Mouse (Mus musculus) heart, embryonic 10.5 days (tissue): Measurements from ENCODE around the gene Trim29. TPM values are rescaled to one million over a fixed set of nuclear protein-coding genes. Genes with fewer than 3 reads are reported as not detected.

ENCODE experiments used
- DNase-seq: peaks from one replicate; pipeline ENCODE4 v3.0.0-alpha.2; 2017; ENCODE audit warnings: low spot score
- H3K27ac ChIP-seq: fragments of 300-500 bp; sonication (generic); 2 replicates; pipeline ENCODE4 v1.5.1; 2016; ENCODE audit warnings: mild to moderate bottlenecking
- H3K27me3 ChIP-seq: fragments of 300-500 bp; sonication (generic); 2 replicates; pipeline ENCODE4 v1.6.1; 2016; ENCODE audit warnings: mild to moderate bottlenecking; ENCODE audit not compliant: poor library complexity, insufficient read depth, severe bottlenecking
- H3K36me3 ChIP-seq: fragments of 300-500 bp; sonication (generic); 2 replicates; pipeline ENCODE4 v1.6.1; 2016; ENCODE audit warnings: mild to moderate bottlenecking, moderate library complexity
- H3K4me1 ChIP-seq: fragments of 300-500 bp; sonication (generic); 2 replicates; pipeline ENCODE4 v1.6.1; 2016; ENCODE audit warnings: mild to moderate bottlenecking
- H3K4me3 ChIP-seq: fragments of 300-500 bp; sonication (generic); 2 replicates; pipeline ENCODE4 v1.5.1; 2016; ENCODE audit warnings: mild to moderate bottlenecking, moderate library complexity
- H3K9me3 ChIP-seq: fragments of 300-500 bp; sonication (generic); 2 replicates; pipeline ENCODE4 v1.6.1; 2016; ENCODE audit warnings: mild to moderate bottlenecking, moderate library complexity
- WGBS: fragments of 180-500 bp; shearing (Covaris S2); methylation state at CpG from one replicate; pipeline ENCODE4 v1.1.7; 2016; 5-methylcytosine and 5-hydroxymethylcytosine counted together
- polyA plus RNA-seq: library from polyadenylated mRNA; unstranded; fragments of >200 nt; fragmentation: Nextera tagmentation; extraction: Ambion mirVana; gene quantifications from 2 replicates; pipeline ENCODE4 v1.2.1, GENCODE M21; 2016

Trim29 gene
- 0.30 and 0.88 TPM in 2 replicates for polyA plus RNA-seq

DNA sequence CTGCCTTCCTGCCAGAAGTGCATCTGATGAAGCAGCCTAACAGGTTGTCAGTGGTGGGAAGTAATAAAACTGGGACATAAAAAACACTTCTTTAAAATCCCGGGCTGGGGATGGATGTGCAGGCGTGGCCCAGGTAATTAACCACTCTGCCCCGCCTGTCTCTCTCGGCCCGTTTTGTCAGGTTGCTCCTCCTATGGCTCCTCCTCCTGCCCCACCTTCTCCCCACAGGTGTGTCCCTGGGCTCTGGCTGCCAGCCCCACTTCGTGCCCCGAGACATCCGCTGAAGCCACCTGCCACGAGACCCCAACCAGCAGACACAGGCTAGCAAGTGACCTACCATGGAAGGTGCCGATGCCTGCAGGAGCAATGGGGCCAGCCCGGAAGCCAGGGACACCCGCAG lies at the start of gene Trim29:
Gene Trim29, plus strand, starts transcription at position 311 of the 400 bp plus-strand sequence.
- H3K9me3 ChIP-seq: no peaks in the 10 kb centered on the region
- H3K27ac ChIP-seq: no peak within 1 kb of the TSS
- WGBS: 47% methylated on average over 12 of the region's 12 CpGs
- no peak within 1 kb of the TSS for H3K4me3 ChIP-seq
- DNase-seq: no peak
- peaks cover 6% of the 10 kb centered on the region; the same call in 1 of the 2 replicates for H3K4me1 ChIP-seq
- H3K36me3 ChIP-seq: no peaks in the 10 kb centered on the region
- H3K27me3 ChIP-seq: peaks cover 60% of the 10 kb centered on the region

DNA sequence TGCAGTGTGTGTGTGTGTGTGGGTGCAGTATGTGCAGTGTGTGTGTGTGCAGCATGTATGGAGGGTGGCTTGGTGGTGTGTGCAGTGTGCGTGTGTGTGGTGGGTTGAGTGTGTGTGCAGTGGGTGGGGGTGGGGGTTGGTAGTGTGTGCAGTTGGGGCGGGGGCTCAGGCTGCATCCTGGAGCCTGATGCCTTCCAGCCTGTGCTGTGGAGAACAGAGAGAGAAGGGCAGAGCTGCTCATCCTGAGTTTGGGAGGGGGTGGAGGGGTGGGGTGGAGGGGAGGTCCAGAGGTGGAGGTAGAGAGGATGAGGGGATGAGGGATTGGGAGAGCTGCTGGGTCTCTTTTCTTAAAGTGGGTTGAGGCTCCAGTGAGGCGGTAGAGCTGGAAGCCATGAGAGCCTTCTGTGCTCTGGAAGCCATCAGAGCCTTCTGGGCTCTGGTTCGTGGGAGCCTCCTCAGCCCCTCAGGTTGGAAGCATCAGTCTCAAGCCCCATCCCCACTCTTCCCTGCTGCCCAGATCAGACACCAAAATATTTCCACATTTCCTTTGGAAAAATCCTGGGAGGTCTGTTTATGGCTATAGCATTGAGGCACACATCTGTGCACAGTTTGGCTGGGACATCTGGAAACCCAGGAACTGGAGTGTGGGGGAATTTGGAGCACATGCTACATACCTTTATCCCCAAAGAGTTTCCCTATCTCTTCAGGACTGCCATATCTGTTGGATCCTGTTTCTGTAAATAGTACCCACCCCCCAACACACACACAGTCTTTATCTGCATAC lies 49.3 kb upstream of the Trim29 start:
- H3K9me3 ChIP-seq: no peaks in the 10 kb centered on the region
- WGBS: 73% methylated on average over 4 of the region's 4 CpGs

DNA sequence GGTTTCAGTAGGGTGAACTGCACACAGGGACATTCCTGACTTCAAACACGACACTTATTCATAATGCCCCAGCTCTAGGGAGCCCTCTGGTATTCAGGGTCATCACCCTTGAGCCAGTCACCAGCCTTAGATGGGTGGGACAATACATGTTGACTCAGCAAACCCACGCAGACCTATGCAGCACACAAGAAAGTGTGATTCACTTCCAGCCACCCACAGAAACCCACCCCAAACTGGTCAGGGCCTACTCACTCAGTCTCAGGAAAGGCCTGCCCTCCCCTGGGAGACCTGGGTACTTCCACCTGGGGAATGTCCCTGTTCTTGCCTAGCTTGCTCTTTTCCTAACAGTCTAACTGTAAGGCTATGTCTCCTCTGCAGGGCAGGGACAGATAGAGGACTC lies 48.7 kb upstream of the Trim29 start:
- 37% methylated on average over 2 of the region's 2 CpGs for WGBS
- DNase-seq: no peak
- H3K4me3 ChIP-seq: no peak overlapping the region
- H3K27ac ChIP-seq: peak overlapping the region; percentile 74
- no peaks in the 10 kb centered on the region for H3K36me3 ChIP-seq
- no peaks in the 10 kb centered on the region for H3K9me3 ChIP-seq
- no peaks in the 10 kb centered on the region for H3K27me3 ChIP-seq
- peaks cover 40% of the 10 kb centered on the region for H3K4me1 ChIP-seq

More for the DNA sequence above, 49.3 kb upstream of the Trim29 start:
- H3K4me1 ChIP-seq: peaks cover 40% of the 10 kb centered on the region
- no peaks in the 10 kb centered on the region for H3K27me3 ChIP-seq
- no peak for DNase-seq
- no peaks in the 10 kb centered on the region for H3K36me3 ChIP-seq
- H3K4me3 ChIP-seq: no peak overlapping the region
- peak overlapping the region; percentile 74 for H3K27ac ChIP-seq

DNA sequence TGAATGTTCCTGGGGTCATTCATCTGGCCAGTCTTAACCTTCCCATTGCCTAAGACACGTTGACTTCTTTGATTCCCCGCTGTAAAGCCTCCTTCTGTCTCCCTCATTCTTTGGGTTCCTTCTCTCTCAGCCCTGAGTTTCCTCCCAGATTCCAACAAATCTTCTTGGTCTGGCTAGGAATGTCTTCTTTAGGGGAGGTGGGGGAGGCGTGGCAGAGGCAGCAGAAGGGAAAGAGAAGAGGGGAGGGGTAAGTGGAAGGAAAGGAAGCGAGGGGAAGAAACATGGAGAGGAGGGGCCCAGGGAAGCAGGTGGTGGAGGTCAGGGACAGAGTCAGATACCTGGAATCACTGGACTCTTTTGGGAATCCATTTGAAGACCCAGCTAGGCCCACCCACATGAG lies 48.3 kb upstream of the Trim29 start:
- WGBS: 66% methylated on average over 4 of the region's 4 CpGs
- Histone ChIP-seq H3K4me1 (peaks cover 38% of the 10 kb centered on the region), H3K36me3 (no peaks in the 10 kb centered on the region), H3K4me3 (no peak overlapping the region), H3K27ac (peak overlapping the region; percentile 74), H3K27me3 (no peaks in the 10 kb centered on the region), H3K9me3 (no peaks in the 10 kb centered on the region)
- DNase-seq: no peak

DNA sequence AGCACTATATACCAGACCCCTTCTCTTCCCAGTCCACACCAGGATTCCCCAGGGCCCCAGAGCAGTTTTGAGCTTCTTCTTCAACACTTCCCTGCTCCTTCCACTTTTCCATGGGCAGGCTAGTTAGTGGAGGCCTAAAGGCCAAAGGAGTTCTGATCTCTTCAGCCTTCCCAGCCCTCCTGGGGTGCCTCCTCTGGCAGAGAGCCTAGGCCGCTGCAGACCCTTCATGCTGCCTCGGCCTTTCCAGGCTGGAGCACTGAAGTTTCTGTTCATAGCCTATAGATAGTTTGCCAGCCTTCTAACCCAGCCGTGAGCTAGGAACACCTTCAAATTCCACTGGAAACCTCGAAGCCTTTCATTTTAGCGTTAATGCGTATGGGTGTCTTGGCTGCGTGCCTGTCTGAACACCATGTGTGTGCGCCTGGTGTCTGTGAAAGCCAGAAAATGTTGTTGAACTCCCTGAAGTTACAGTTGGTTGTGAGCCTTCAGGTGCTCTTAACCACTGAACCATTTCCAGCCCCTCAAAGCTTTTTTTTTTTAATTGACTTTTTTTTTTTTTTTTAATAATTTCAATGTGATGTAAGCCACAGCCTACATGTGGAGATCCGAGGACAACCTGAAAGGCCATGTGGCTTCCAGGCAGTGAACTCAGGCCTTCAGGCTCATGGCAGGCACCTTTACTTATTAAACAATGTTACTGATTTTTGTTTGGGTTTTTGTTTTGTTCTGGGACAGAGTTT lies 47.7 kb upstream of the Trim29 start:
- Histone ChIP-seq H3K9me3 (no peaks in the 10 kb centered on the region), H3K4me1 (peaks cover 35% of the 10 kb centered on the region), H3K27me3 (no peaks in the 10 kb centered on the region), H3K4me3 (no peak overlapping the region), H3K36me3 (no peaks in the 10 kb centered on the region), H3K27ac (peak overlapping the region; percentile 80; the same call in 1 of the 2 replicates)
- no peak for DNase-seq
- WGBS: 80% methylated on average over 9 of the region's 9 CpGs

DNA sequence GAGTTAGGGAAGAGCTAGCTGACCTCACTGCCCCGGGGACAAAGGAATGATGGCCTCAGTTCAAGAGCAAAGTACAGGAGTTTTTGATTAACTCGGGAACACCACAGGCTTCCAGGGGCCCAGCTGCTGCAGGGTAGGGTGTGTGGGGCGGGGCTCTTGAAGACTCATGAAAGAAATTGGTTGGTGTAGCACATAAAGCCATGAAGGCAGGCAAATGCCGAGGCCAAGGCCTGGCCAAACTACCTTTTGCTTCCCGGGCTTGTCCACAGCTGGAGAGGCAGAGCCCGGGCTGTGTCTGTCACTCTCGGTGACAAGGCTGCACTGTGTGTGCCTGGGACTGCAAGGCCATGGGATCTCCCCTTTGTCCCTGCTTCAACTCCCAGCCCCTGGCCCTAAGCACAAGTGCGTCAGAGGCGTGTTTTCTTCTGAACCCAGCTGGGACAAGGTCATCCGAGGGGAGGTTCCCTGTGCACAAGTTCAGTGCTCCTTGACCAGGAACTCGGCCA lies 46.6 kb upstream of the Trim29 start:
- WGBS: 30% methylated on average over 11 of the region's 11 CpGs
- peak overlapping the region; percentile 80 for H3K27ac ChIP-seq
- DNase-seq: no peak
- H3K36me3 ChIP-seq: no peaks in the 10 kb centered on the region
- no peaks in the 10 kb centered on the region for H3K9me3 ChIP-seq
- H3K4me3 ChIP-seq: no peak overlapping the region
- H3K4me1 ChIP-seq: peaks cover 35% of the 10 kb centered on the region
- H3K27me3 ChIP-seq: peaks cover 4% of the 10 kb centered on the region

DNA sequence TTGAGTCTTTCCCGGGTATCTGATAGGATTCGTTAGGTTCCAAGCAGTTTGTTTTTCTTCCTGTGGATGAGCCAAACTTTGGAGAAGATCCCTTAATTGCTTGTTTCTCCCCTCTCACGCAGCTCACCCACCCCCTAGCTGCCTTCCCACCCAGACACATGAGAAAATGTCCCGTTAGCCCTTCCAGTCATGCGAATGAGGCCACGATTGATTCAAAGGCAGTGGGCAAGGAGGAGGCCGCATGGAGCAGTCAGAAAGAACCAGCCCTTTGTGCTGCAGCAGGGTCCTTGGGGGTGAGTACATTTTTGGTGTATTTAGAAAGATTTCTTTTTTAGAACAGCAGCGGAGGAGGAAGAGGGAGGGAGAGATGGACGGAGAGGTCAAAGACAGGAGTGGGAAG lies 45.5 kb upstream of the Trim29 start:
- Histone ChIP-seq H3K4me1 (peaks cover 37% of the 10 kb centered on the region), H3K9me3 (no peaks in the 10 kb centered on the region), H3K27me3 (peaks cover 16% of the 10 kb centered on the region), H3K4me3 (no peak overlapping the region), H3K36me3 (no peaks in the 10 kb centered on the region), H3K27ac (no peak overlapping the region)
- WGBS: 60% methylated on average over 9 of the region's 9 CpGs
- DNase-seq: no peak

DNA sequence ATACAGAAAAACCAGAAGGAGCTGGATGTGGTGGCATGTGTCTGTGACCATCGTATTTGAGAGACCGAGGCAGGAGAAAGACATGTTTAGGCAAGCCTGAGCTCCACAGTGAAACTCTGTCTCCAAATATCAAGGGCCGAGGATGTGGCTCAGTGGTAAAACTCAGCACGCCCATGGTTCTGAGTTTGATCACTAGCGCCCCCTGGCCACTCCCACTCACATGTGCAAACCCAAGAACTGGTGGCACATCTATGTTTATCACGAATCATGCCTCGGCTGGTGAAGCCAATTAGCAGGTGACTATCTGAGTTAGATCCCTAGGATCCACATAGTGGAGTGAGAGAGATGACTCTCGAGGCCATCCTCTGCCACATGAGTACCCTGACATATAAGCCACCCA lies 43.3 kb upstream of the Trim29 start:
- Histone ChIP-seq H3K27ac (no peak overlapping the region), H3K27me3 (peaks cover 38% of the 10 kb centered on the region), H3K4me1 (peaks cover 41% of the 10 kb centered on the region), H3K36me3 (no peaks in the 10 kb centered on the region), H3K9me3 (no peaks in the 10 kb centered on the region), H3K4me3 (no peak overlapping the region)
- WGBS: 71% methylated on average over 8 of the region's 8 CpGs
- no peak for DNase-seq

DNA sequence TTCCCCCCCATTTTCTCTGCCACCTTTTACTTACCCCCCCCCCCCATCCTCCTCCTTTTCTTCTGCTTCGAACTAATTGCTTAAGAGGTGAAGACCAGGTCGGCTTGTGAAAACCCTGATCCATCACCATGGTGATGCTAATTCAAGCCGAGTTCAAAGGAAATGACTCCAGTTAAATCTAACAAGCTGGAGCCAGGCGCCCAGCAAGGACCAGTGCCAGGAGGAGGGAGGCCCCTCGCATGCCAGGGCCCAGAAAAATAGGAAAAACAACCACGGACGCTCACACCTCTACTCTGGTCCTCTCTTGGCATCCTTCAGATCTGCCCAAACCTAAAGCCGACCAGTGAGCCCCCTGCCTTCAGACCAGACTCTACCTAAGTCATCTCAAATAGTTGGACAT lies 41.5 kb upstream of the Trim29 start:
- Histone ChIP-seq H3K9me3 (no peaks in the 10 kb centered on the region), H3K27me3 (peaks cover 56% of the 10 kb centered on the region), H3K27ac (no peak overlapping the region), H3K4me3 (no peak overlapping the region), H3K4me1 (peaks cover 27% of the 10 kb centered on the region), H3K36me3 (no peaks in the 10 kb centered on the region)
- no peak for DNase-seq
- 18% methylated on average over 8 of the region's 8 CpGs for WGBS

DNA sequence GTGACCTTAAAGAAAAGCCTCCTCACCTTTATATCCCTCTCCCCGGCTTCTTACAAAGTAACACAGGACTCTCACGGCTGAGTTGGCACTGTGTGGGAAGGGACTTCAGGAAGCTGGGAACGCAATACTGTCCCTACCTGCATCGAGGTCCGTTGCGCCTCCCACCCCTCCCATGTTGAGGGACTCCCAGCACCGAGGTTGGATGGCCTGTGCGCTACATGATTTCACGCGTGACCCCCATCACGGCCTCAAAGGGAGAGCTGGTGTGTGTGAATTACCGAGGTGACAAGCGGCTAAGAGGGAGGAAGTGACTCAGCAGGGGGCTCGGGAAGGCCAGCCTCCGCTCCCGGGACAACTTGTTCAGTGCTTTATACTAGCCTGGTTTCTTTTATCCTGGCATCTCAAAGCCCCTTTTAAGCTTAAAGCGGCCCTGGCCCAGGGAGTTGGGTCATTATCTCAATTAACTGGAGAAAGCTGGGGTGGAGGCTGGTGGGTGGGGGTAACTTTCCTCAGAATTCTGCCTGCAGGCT lies 39.9 kb upstream of the Trim29 start:
- WGBS: 2% methylated on average over 17 of the region's 17 CpGs
- Histone ChIP-seq H3K27me3 (peaks cover 63% of the 10 kb centered on the region), H3K4me1 (peaks cover 24% of the 10 kb centered on the region), H3K4me3 (peak overlapping the region; percentile 59), H3K36me3 (no peaks in the 10 kb centered on the region), H3K27ac (peak overlapping the region; percentile 64), H3K9me3 (no peaks in the 10 kb centered on the region)
- no peak for DNase-seq

DNA sequence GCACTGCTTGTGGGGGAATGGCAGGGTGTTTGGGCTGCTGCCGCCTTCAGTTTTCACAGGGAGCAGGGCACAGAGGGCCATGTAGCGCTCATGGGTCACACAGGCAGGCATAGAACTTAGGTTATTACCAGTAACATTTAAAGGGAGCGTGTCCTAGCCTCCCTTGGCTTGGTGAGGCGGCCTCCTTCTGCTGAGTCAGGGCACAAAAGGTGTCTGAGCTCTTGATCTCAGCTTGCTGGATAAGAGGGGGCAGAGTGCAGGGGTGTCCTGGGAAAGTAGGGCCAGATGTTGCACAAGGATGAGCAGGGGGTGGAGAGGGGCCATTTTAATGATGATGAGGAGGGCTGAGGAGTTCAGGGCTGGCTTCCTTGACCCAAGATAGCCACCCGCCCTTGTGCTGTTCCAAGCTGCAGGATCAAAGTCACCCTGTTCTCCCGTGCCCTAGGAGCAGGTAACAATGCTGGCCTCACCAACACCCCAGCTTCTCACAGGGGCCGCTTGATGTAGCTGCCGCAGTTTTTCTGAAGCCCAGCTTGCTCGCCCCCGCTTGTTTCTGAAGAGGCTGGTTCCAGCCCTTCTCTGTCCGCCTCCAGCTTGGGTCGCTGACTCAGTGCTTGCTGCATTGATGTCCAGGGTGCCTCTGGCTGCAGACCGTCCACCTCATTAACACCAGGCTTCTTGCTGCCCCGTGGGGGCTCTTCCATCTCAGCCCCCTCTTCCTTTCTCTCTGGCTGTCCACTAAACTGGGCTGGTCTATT lies 38.7 kb upstream of the Trim29 start:
- H3K9me3 ChIP-seq: no peaks in the 10 kb centered on the region
- H3K4me3 ChIP-seq: no peak overlapping the region
- no peak overlapping the region; the same call in 1 of the 2 replicates for H3K27ac ChIP-seq
- WGBS: 52% methylated on average over 14 of the region's 14 CpGs
- H3K4me1 ChIP-seq: peaks cover 24% of the 10 kb centered on the region
- H3K27me3 ChIP-seq: peaks cover 66% of the 10 kb centered on the region
- no peaks in the 10 kb centered on the region for H3K36me3 ChIP-seq
- DNase-seq: no peak

DNA sequence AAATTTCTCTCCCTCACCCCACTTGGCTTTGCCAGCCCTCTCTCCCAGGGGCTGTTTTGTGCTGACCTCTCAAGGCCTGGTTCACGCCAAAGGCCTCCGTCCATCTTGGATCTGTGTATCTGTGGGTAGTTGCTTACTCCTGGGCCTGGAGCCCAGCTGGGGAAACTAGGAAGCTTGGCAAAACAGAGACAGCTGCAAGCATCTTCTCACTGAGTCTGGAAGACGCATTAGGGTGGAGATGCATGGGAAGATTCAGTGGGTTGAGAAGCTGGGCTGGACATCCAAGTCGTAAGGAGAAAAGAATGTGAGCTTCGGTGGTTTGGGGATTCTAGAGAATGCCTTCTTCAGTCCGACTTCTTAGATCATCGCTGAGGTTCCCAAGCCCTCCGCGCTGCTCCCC lies 36.9 kb upstream of the Trim29 start:
- H3K4me1 ChIP-seq: peaks cover 24% of the 10 kb centered on the region
- peaks cover 64% of the 10 kb centered on the region for H3K27me3 ChIP-seq
- no peaks in the 10 kb centered on the region for H3K9me3 ChIP-seq
- 61% methylated on average over 9 of the region's 9 CpGs for WGBS
- H3K27ac ChIP-seq: no peak overlapping the region
- DNase-seq: no peak
- no peaks in the 10 kb centered on the region for H3K36me3 ChIP-seq
- no peak overlapping the region for H3K4me3 ChIP-seq
